Mouse (Mus musculus) MEL (cell line): Measurements from ENCODE around the gene Aqr.

Experiments used
- MAX ChIP-seq: IDR thresholded peaks from 2 replicates; pipeline ENCODE4 v1.6.1; 2011; ENCODE audit warnings: low read length, improper control_type of control experiment
- POLR2A ChIP-seq, 2 experiments: IDR thresholded peaks; 2 replicates each; pipeline ENCODE4 v1.6.1; 2011 to 2012; ENCODE audit warnings: low read length in 2 of 2, mild to moderate bottlenecking in 2 of 2, control low read depth in 1 of 2, improper control_type of control experiment in 1 of 2, low read depth in 1 of 2, moderate library complexity in 1 of 2; ENCODE audit not compliant: control insufficient read depth in 1 of 2, insufficient read depth in 1 of 2, poor library complexity in 1 of 2
- RAD21 ChIP-seq: IDR thresholded peaks from 2 replicates; pipeline ENCODE4 v1.6.1; 2011; ENCODE audit warnings: mild to moderate bottlenecking, low read depth, low read length, improper control_type of control experiment

DNA sequence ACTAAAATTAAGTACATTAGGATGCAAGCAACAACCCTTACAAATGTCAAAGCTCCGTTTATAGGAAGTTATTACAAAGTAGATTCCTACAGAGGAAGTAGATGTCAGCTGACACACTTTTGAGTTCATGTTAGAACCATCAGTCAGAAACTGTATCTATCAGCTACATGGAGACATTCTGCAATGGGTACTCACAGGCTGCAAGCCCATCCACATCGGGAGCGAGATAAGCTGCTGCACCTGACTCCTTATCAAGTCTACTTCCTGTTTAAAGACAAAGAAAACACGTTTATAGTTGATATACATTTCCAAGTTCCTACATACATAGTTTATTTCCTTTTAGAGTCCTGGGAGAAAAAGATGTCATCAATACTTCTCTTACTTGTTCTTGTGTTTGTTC lies 29.5 kb downstream of the Aqr start:
- no peak for TF ChIP-seq POLR2A (IDR thresholded peaks at IDR 0.05; ENCODE audit: control insufficient read depth in 1 of 2, insufficient read depth in 1 of 2, low read depth in 1 of 2, low read length in 2 of 2, poor library complexity in 1 of 2)
- TF ChIP-seq RAD21: no peak
- no peak for TF ChIP-seq MAX
